Mouse (Mus musculus): Measurements from ENCODE around the gene Pxdn. TPM values are rescaled to one million over a fixed set of nuclear protein-coding genes. Genes with fewer than 3 reads are reported as not detected.

Gene Pxdn
- polyA plus RNA-seq, 1 experiment from 2014 or later = 18.4 TPM

DNA sequence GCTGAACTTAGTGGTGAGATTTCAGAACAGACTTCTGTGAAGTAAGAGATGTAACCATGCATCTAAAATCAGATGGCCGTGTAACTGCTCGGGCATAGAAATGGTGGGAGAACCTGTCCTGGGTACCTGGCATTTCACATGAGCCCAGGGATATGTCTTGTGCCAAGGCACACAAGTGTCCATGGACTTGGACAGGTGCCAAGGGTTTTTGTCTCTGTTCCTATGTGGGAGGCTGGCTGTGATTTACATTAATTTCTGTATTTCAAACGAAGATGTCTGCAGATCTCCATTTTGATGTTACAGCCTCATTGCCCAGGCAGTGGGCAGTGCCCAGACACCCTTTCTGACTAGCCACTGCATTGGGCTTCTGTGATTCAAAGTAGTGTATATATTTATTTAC lies 79.7 kb downstream of the Pxdn start:
- Histone ChIP-seq H3K4me2 (replicated peaks; ENCODE audit: low read depth) (no peak overlapping the region), H3K4me1 (replicated peaks; ENCODE audit: control insufficient read depth, insufficient read depth, low read length) (no peaks in the 10 kb centered on the region), H3K4me3 (ENCODE audit: low read depth, low read length) (no peak overlapping the region), H3K27ac (ENCODE audit: low read depth, low read length) (no peak overlapping the region), H3K36me3 (ENCODE audit: control insufficient read depth, insufficient read depth) (peaks cover 21% of the 10 kb centered on the region), H3K9me3 (ENCODE audit: control insufficient read depth) (no peaks in the 10 kb centered on the region), H3K27me3 (replicated peaks; ENCODE audit: control insufficient read depth, insufficient read depth, low read length) (no peaks in the 10 kb centered on the region), H3K9ac (ENCODE audit: low read depth, low read length) (no peak overlapping the region)
- ATAC-seq = no peak
- no peak for TF ChIP-seq CTCF (IDR thresholded peaks at IDR 0.05; ENCODE audit: low read depth)
- 85% methylated on average over 3 of the region's 3 CpGs for WGBS

DNA sequence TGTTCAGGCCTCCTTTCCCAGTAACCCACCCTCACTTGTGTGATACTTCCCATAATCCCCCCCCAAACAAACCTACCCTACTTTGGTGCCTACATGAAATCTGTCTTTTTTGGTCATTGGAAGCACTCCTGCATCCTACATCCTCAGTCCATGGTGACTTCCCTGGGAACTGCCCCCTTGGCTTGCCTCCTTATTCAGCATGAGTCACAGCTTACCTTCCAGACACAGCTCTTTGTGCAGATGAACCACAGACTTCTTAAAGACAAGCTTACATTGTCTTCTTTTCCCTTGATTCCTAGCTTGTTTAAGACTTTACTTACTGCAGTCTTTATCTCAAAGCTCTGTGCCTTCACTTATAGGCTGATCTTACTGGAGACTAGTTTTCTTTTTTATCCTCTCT lies 83.0 kb downstream of the Pxdn start:
- Histone ChIP-seq H3K4me1 (replicated peaks; ENCODE audit: control insufficient read depth, insufficient read depth, low read length) (no peaks in the 10 kb centered on the region), H3K9ac (ENCODE audit: low read depth, low read length) (no peak overlapping the region), H3K27me3 (replicated peaks; ENCODE audit: control insufficient read depth, insufficient read depth, low read length) (no peaks in the 10 kb centered on the region), H3K27ac (ENCODE audit: low read depth, low read length) (no peak overlapping the region), H3K9me3 (ENCODE audit: control insufficient read depth) (no peaks in the 10 kb centered on the region), H3K36me3 (ENCODE audit: control insufficient read depth, insufficient read depth) (no peaks in the 10 kb centered on the region), H3K4me2 (replicated peaks; ENCODE audit: low read depth) (no peak overlapping the region), H3K4me3 (ENCODE audit: low read depth, low read length) (no peak overlapping the region)
- TF ChIP-seq CTCF (IDR thresholded peaks at IDR 0.05; ENCODE audit: low read depth) = no peak
- no peak for ATAC-seq

DNA sequence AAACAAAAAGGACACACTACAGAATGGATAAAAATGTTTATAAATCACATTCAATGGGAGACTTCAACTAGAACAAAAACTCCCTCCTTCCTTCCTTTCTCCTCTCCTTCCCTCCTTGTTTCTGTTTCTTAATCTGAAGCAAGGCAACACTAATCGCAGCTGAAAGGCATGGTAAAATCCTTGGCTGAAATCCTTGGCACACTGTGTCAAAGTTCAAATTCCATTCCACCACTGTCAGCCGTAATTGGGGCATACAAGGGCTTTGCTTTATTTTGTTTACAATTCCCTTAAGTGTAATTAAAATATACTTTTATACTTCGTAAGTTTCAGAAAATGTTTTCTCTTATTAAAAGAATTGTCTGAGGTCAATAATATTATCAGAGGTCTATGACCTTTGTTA lies 86.1 kb downstream of the Pxdn start:
- WGBS = 21% methylated on average over 3 of the region's 3 CpGs
- Histone ChIP-seq H3K4me1 (replicated peaks; ENCODE audit: control insufficient read depth, insufficient read depth, low read length) (no peaks in the 10 kb centered on the region), H3K4me2 (replicated peaks; ENCODE audit: low read depth) (no peak overlapping the region), H3K27me3 (replicated peaks; ENCODE audit: control insufficient read depth, insufficient read depth, low read length) (no peaks in the 10 kb centered on the region), H3K9ac (ENCODE audit: low read depth, low read length) (no peak overlapping the region), H3K27ac (ENCODE audit: low read depth, low read length) (no peak overlapping the region), H3K9me3 (ENCODE audit: control insufficient read depth) (no peaks in the 10 kb centered on the region), H3K4me3 (ENCODE audit: low read depth, low read length) (no peak overlapping the region), H3K36me3 (ENCODE audit: control insufficient read depth, insufficient read depth) (no peaks in the 10 kb centered on the region)
- TF ChIP-seq CTCF (IDR thresholded peaks at IDR 0.05; ENCODE audit: low read depth) = no peak
- ATAC-seq = no peak

DNA sequence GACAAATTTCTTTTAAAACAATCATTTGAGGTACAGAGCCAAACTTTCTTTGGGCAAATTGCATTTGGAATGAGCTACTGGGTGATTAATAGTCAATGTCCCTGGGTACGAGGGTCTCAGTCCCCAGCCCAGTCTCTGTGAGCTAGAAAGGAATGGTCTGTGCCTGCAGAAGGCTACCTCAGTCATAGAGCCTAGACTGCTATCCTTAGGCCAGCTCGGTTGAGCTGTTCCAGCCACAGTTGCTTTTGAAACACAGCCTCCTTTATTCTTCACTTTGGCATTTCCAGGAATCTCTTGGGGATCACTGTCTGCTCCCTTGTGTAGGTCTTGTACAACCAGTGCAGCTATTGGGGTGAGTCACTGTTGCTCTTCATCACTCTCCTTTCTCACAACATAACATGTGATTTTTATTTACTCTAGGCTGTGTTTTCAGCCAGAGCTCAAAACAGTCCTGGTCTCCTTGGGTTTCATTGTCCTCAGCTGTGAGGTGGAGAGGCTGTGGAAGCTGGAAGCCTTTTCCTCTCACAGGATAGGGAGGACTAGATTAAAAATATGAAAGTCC lies 86.9 kb downstream of the Pxdn start:
- WGBS = 57% methylated on average over 2 of the region's 2 CpGs
- H3K36me3 ChIP-seq (ENCODE audit: control insufficient read depth, insufficient read depth) = no peaks in the 10 kb centered on the region
- H3K27me3 ChIP-seq (replicated peaks; ENCODE audit: control insufficient read depth, insufficient read depth, low read length) = no peaks in the 10 kb centered on the region
- ATAC-seq = no peak
- no peak overlapping the region for H3K9ac ChIP-seq (ENCODE audit: low read depth, low read length)
- TF ChIP-seq CTCF (IDR thresholded peaks at IDR 0.05; ENCODE audit: low read depth) = no peak
- H3K4me2 ChIP-seq (replicated peaks; ENCODE audit: low read depth) = no peak overlapping the region
- H3K27ac ChIP-seq (ENCODE audit: low read depth, low read length) = no peak overlapping the region
- no peaks in the 10 kb centered on the region for H3K9me3 ChIP-seq (ENCODE audit: control insufficient read depth)
- H3K4me1 ChIP-seq (replicated peaks; ENCODE audit: control insufficient read depth, insufficient read depth, low read length) = no peaks in the 10 kb centered on the region
- no peak overlapping the region for H3K4me3 ChIP-seq (ENCODE audit: low read depth, low read length)

DNA sequence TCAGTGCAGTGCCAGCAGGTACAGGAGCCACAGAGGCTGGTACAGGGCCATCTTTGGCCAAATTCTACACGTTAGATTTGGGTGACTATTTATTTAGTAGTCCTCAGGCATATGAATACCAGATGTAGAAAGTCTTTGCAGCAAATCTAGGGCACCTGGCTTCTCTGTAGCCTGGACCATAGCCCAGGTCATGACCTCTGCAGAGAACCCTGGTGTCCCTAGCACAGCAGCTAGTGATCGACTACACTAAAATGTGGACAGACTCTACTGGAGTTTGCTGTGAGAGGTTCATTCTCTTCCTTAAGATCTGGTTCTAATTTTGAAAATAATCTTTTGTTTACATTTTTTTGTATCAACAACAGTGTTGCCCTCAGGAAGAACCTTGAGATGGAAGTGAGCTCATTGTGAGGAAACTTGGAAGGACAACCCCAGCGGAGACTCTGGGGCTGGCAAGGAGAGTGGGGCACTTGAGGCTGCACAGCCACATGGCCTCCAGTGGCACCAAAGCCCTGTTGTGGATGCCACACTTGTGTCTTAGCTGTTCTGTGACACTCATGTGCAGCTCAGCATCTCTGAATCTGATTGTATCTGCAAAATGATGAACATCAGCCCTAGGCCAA lies 90.4 kb downstream of the Pxdn start:
- Histone ChIP-seq H3K27me3 (replicated peaks; ENCODE audit: control insufficient read depth, insufficient read depth, low read length) (no peaks in the 10 kb centered on the region), H3K36me3 (ENCODE audit: control insufficient read depth, insufficient read depth) (no peaks in the 10 kb centered on the region), H3K4me1 (replicated peaks; ENCODE audit: control insufficient read depth, insufficient read depth, low read length) (no peaks in the 10 kb centered on the region), H3K4me2 (replicated peaks; ENCODE audit: low read depth) (no peak overlapping the region), H3K4me3 (ENCODE audit: low read depth, low read length) (no peak overlapping the region), H3K9ac (ENCODE audit: low read depth, low read length) (no peak overlapping the region), H3K9me3 (ENCODE audit: control insufficient read depth) (no peaks in the 10 kb centered on the region), H3K27ac (ENCODE audit: low read depth, low read length) (no peak overlapping the region)
- ATAC-seq = no peak
- 71% methylated on average over 3 of the region's 3 CpGs for WGBS
- TF ChIP-seq CTCF (IDR thresholded peaks at IDR 0.05; ENCODE audit: low read depth) = no peak

DNA sequence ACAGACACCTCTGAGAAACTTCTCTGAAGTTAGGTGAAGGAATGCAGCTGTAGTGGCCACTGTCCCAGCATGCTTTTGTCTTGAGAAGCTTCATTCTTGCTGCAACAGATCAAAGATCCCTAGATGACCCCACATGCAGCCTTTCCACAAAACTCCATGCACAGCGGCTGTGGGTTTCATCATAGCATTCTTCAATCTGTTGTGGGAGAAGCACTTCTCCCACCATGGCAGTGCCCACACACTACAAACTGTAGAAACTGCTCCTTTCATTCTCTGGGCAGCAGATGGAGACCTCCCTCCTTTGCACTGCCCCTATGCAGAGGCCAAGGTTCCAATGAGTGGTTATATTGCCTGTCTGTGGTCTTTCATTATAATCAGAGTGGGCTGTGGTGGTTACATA lies 91.7 kb downstream of the Pxdn start:
- Histone ChIP-seq H3K36me3 (ENCODE audit: control insufficient read depth, insufficient read depth) (no peaks in the 10 kb centered on the region), H3K4me2 (replicated peaks; ENCODE audit: low read depth) (no peak overlapping the region), H3K9me3 (ENCODE audit: control insufficient read depth) (no peaks in the 10 kb centered on the region), H3K27ac (ENCODE audit: low read depth, low read length) (no peak overlapping the region), H3K27me3 (replicated peaks; ENCODE audit: control insufficient read depth, insufficient read depth, low read length) (no peaks in the 10 kb centered on the region), H3K9ac (ENCODE audit: low read depth, low read length) (no peak overlapping the region), H3K4me1 (replicated peaks; ENCODE audit: control insufficient read depth, insufficient read depth, low read length) (no peaks in the 10 kb centered on the region), H3K4me3 (ENCODE audit: low read depth, low read length) (no peak overlapping the region)
- no peak for TF ChIP-seq CTCF (IDR thresholded peaks at IDR 0.05; ENCODE audit: low read depth)
- WGBS = 90% methylated on average over 1 of the region's 1 CpGs
- no peak for ATAC-seq

Data from intestine, postnatal 0 days (tissue).